Mouse (Mus musculus) ZHBTc4 (cell line): ENCODE measurements around the gene Pde10a.

Source experiments
- DNase-seq: peaks from one replicate; pipeline ENCODE4 v3.0.0-alpha.2; 2011; ENCODE audit warnings: low read depth, low spot score

Pde10a gene

GRCm38 (mm10) chr17:8580360-8580759, 55.2 kb downstream of the Pde10a start:
- DNase-seq: peak; percentile 40

GRCm38 (mm10) chr17:8581579-8581978, 56.4 kb downstream of the Pde10a start:
- DNase-seq: no peak

- peak; percentile 80 for DNase-seq
Measured at GRCm38 (mm10) chr17:8592427-8593277, 67.5 kb downstream of the Pde10a start.

- DNase-seq: peak; percentile 69
Measured at GRCm38 (mm10) chr17:8597790-8598189, 72.6 kb downstream of the Pde10a start.

GRCm38 (mm10) chr17:8602976-8603375, 77.8 kb downstream of the Pde10a start:
- no peak for DNase-seq

GRCm38 (mm10) chr17:8605921-8606320, 80.7 kb downstream of the Pde10a start:
- DNase-seq: no peak

GRCm38 (mm10) chr17:8606695-8607094, 81.5 kb downstream of the Pde10a start:
- no peak for DNase-seq

- DNase-seq: no peak
Measured at GRCm38 (mm10) chr17:8611916-8612315, 86.7 kb downstream of the Pde10a start.

- peak; percentile 79 for DNase-seq
Measured at GRCm38 (mm10) chr17:8613882-8614551, 88.8 kb downstream of the Pde10a start.

GRCm38 (mm10) chr17:8620346-8620745, 95.2 kb downstream of the Pde10a start:
- no peak for DNase-seq

GRCm38 (mm10) chr17:8621105-8621504, 95.9 kb downstream of the Pde10a start:
- no peak for DNase-seq

GRCm38 (mm10) chr17:8621906-8622305, 96.7 kb downstream of the Pde10a start:
- no peak for DNase-seq

- DNase-seq: no peak
Measured at GRCm38 (mm10) chr17:8626421-8626820, 101.2 kb downstream of the Pde10a start.

GRCm38 (mm10) chr17:8631701-8632100, 106.5 kb downstream of the Pde10a start:
- DNase-seq: no peak

- no peak for DNase-seq
Measured at GRCm38 (mm10) chr17:8633596-8633995, 108.4 kb downstream of the Pde10a start.

GRCm38 (mm10) chr17:8634476-8634875, 109.3 kb downstream of the Pde10a start:
- DNase-seq: no peak

GRCm38 (mm10) chr17:8636231-8636630, 111.1 kb downstream of the Pde10a start:
- no peak for DNase-seq

- DNase-seq: no peak
Measured at GRCm38 (mm10) chr17:8636691-8637090, 111.5 kb downstream of the Pde10a start.

- no peak for DNase-seq
Measured at GRCm38 (mm10) chr17:8637181-8637580, 112.0 kb downstream of the Pde10a start.

- DNase-seq: peak; percentile 56
Measured at GRCm38 (mm10) chr17:8639703-8640380, 114.7 kb downstream of the Pde10a start.

GRCm38 (mm10) chr17:8640741-8641480, 115.7 kb downstream of the Pde10a start:
- DNase-seq: no peak

GRCm38 (mm10) chr17:8641491-8641890, 116.3 kb downstream of the Pde10a start:
- DNase-seq: no peak
